Mouse (Mus musculus): ENCODE data around the gene Irak1.
A peak's percentile ranks its signal among the peaks of the same experiment; 100 is the strongest.

Irak1 gene

GRCm38 (mm10) chrX:74023188-74024049 is at the start of gene Irak1:
Gene Irak1, minus strand, starts transcription at chrX:74023918.
- DNase-seq (ENCODE audit: low read depth in 1 of 2, low spot score in 2 of 2): peak; percentile 43 to 77

GRCm38 (mm10) chrX:74070794-74071193 is 47.1 kb upstream of the Irak1 start:
- DNase-seq (ENCODE audit: low read depth in 1 of 2, low spot score in 2 of 2): no peak

GRCm38 (mm10) chrX:74067891-74068290 is 44.2 kb upstream of the Irak1 start:
- DNase-seq (ENCODE audit: low read depth in 1 of 2, low spot score in 2 of 2): no peak

GRCm38 (mm10) chrX:74045107-74045506 is 21.4 kb upstream of the Irak1 start:
- DNase-seq (ENCODE audit: low read depth in 1 of 2, low spot score in 2 of 2): no peak

GRCm38 (mm10) chrX:74037702-74038375 is 14.1 kb upstream of the Irak1 start:
- DNase-seq (ENCODE audit: low read depth in 1 of 2, low spot score in 2 of 2): no peak

- DNase-seq (ENCODE audit: low read depth in 1 of 2, low spot score in 2 of 2): no peak
These were observed 6.3 kb upstream of the Irak1 start for GRCm38 (mm10) chrX:74030000-74030399.

- DNase-seq (ENCODE audit: low read depth in 1 of 2, low spot score in 2 of 2): no peak
These were observed 927 bp downstream of the Irak1 start for GRCm38 (mm10) chrX:74022795-74023187.

GRCm38 (mm10) chrX:74014597-74014996 is 9.1 kb downstream of the Irak1 start:
- DNase-seq (ENCODE audit: low read depth in 1 of 2, low spot score in 2 of 2): no peak

- no peak for DNase-seq (ENCODE audit: low read depth in 1 of 2, low spot score in 2 of 2)
These were observed 15.7 kb downstream of the Irak1 start for GRCm38 (mm10) chrX:74008063-74008462.

GRCm38 (mm10) chrX:74006401-74006800 is 17.3 kb downstream of the Irak1 start:
- no peak for DNase-seq (ENCODE audit: low read depth in 1 of 2, low spot score in 2 of 2)

GRCm38 (mm10) chrX:74003644-74004043 is 20.1 kb downstream of the Irak1 start:
- DNase-seq (ENCODE audit: low read depth in 1 of 2, low spot score in 2 of 2): no peak

GRCm38 (mm10) chrX:74001024-74001423 is 22.7 kb downstream of the Irak1 start:
- DNase-seq (ENCODE audit: low read depth in 1 of 2, low spot score in 2 of 2): no peak

GRCm38 (mm10) chrX:73998911-73999869 is 24.5 kb downstream of the Irak1 start:
- no peak for DNase-seq (ENCODE audit: low read depth in 1 of 2, low spot score in 2 of 2)

GRCm38 (mm10) chrX:73977783-73978182 is 45.9 kb downstream of the Irak1 start:
- DNase-seq (ENCODE audit: low read depth in 1 of 2, low spot score in 2 of 2): no peak

GRCm38 (mm10) chrX:73976283-73976682 is 47.4 kb downstream of the Irak1 start:
- no peak for DNase-seq (ENCODE audit: low read depth in 1 of 2, low spot score in 2 of 2)

GRCm38 (mm10) chrX:73972774-73973173 is 50.9 kb downstream of the Irak1 start:
- no peak for DNase-seq (ENCODE audit: low read depth in 1 of 2, low spot score in 2 of 2)

- DNase-seq (ENCODE audit: low read depth in 1 of 2, low spot score in 2 of 2): no peak
These were observed 52.9 kb downstream of the Irak1 start for GRCm38 (mm10) chrX:73970781-73971180.

GRCm38 (mm10) chrX:73969729-73970128 is 54.0 kb downstream of the Irak1 start:
- no peak for DNase-seq (ENCODE audit: low read depth in 1 of 2, low spot score in 2 of 2)

GRCm38 (mm10) chrX:73969167-73969566 is 54.6 kb downstream of the Irak1 start:
- DNase-seq (ENCODE audit: low read depth in 1 of 2, low spot score in 2 of 2): no peak

GRCm38 (mm10) chrX:73967177-73968075 is 56.3 kb downstream of the Irak1 start:
- peak; percentile 71 to 84 for DNase-seq (ENCODE audit: low read depth in 1 of 2, low spot score in 2 of 2)

Data from monocyte, adult 2 months (primary cell).